Mouse (Mus musculus) small intestine, adult 10 weeks (tissue): ENCODE measurements around the gene Rabif. TPM values are rescaled to one million over a fixed set of nuclear protein-coding genes. Genes with fewer than 3 reads are reported as not detected.

Experiments
- polyA plus RNA-seq: library from polyadenylated mRNA; stranded (reverse); fragments of 350-450 nt; fragmentation: Illumina TruSeq; extraction: RNeasy Lipid Tissue Mini Kit (QIAGEN cat#74804); gene quantifications from one replicate; pipeline ENCODE4 v1.2.3, GENCODE M21; 2014; ENCODE audit warnings: low replicate concordance

The Rabif gene
- polyA plus RNA-seq = 45.4 TPM

GRCm38 (mm10) chr1:134494428-134495215 is at the start of gene Rabif:
TSS of gene Rabif (plus strand) at chr1:134494648.

DNA sequence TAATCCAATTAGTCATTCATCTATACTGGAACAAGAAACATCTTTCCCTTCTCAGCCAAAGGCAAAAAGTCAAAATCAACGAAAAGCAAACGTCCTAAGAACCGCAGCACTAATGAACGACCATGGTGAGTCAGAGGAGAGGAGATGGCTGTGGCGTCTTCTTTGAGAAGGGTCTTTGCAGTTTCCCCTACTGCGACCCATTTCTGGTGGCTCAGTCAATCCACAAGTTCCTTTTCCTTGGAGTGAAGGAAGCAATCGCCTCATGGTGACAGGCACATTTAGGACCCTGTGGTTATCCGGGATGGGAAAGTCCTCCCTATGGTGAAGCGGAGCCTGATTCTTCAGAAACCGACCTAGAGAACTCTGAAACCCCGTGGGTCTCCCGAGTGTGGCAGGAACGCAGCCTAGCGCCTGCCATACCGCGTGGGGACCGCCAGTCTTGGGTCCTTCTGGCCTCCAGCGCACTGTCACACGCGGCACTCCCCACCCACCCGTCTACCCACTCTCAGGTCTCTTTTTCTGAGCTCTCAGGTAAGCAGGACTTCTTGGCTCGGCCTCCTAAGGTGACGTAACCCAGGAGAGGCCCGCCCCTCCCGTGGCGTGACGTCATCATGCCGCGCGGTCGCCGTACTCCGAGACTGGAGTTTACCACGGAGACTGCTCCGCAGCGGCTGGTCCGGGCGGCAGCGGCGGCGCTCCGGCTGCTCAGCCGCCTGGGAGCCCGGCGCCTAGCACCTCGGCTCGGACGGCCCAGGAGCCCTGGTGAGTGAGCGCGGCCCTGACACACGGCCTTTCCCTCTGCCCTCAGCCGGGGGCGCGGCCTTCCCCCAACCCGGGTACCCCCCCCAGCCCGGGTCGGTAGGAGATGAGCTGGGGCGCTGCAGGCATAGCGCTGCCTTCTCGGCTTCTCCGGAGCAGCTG is 39.3 kb upstream of the Rabif start, which contains the start of gene Klhl12:
Gene Klhl12 (plus strand): TSS at position 628 of the 921 bp plus-strand sequence.

GRCm38 (mm10) chr1:134549632-134550132 is 55.2 kb downstream of the Rabif start, which contains the start of gene Mgat4e:
TSS of gene Mgat4e (minus strand) at chr1:134549682.

Other genes starting within 250 kb of the Rabif start
- gene Myog, start 204.7 kb upstream of the Rabif start, polyA plus RNA-seq = not detected
- gene Ppfia4, start 161.7 kb upstream of the Rabif start, polyA plus RNA-seq = 0.82 TPM
- gene Tmem183a, start 132.7 kb upstream of the Rabif start, polyA plus RNA-seq = 186 TPM
- not detected for gene 4933406M09Rik, start 108.7 kb upstream of the Rabif start, polyA plus RNA-seq
- 6.0 TPM for gene Cyb5r1, start 89.1 kb upstream of the Rabif start, polyA plus RNA-seq
- 51.6 TPM for gene Adipor1, start 79.3 kb upstream of the Rabif start, polyA plus RNA-seq
- 15.7 TPM for gene Klhl12, start 39.1 kb upstream of the Rabif start, polyA plus RNA-seq
- gene Mgat4e, start 55.0 kb downstream of the Rabif start, polyA plus RNA-seq = not detected
- gene Kdm5b, start 65.5 kb downstream of the Rabif start, polyA plus RNA-seq = 10.7 TPM
- 0.07 TPM for gene Syt2, start 152.0 kb downstream of the Rabif start, polyA plus RNA-seq